Mouse (Mus musculus): ENCODE measurements around the gene Snca. TPM values are rescaled to one million over a fixed set of nuclear protein-coding genes. Genes with fewer than 3 reads are reported as not detected.
"Not testable (repeated sequence)": the region's sequence is repeated elsewhere in the genome, so short reads cannot be mapped to it uniquely, and the experiment has no call there.

The Snca gene
- polyA plus RNA-seq, 1 experiment from 2014 or later: 143 TPM

DNA sequence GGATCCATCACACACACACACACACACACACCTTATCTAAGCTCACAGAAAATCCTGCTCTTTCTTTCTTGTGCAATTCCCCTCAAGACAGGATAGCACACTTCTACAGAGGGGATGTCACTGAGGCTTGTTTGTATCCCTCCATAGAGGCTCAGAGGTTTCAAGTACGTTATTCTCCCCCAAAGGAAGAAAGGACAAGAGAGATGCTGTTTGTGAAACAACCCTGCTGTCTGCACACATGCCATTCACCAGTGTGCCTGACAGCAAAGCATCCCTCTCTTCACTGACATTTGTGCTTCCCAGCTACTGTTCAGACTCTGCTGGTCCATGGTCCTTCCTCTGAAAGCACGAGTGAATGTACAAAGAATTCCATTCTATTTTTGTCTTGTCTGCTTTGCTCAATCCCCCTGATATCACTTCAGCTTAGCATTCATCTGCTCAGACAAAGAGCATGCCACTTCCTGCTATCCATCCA lies 119.6 kb downstream of the Snca start:
- Histone ChIP-seq H3K9ac (no peak overlapping the region), H3K4me1 (replicated peaks) (peaks cover 5% of the 10 kb centered on the region), H3K27me3 (no peaks in the 10 kb centered on the region), H3K36me3 (no peaks in the 10 kb centered on the region), H3K4me2 (no peak overlapping the region), H3K4me3 (no peak overlapping the region), H3K27ac (no peak overlapping the region), H3K9me3 (replicated peaks) (no peaks in the 10 kb centered on the region)
- no peak for ATAC-seq (replicated peaks; ENCODE audit: insufficient number of reproducible peaks, insufficient read depth, low FRiP score, low read depth)
- WGBS: 14% methylated on average over 2 of the region's 2 CpGs

DNA sequence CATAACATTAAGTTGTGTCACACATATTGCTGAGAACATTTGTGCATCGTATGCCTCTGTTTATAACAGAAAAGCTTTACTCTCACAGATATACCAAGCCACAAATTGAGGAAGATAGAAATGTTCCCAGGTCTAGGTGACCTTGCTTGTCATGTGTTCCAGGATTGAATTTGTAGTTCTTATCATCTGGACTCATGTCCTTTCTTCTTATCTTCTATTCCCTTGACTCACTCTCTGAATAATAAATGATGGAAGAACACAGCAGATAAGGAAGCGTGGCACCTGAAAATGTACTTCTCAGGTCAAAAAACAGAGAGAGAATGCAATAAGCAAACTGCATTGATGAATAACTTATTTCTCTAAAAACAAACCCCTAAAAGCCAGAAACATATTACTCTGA lies 131.6 kb downstream of the Snca start:
- no peak for ATAC-seq (replicated peaks; ENCODE audit: insufficient number of reproducible peaks, insufficient read depth, low FRiP score, low read depth)
- no peak overlapping the region for H3K27ac ChIP-seq
- no peak overlapping the region for H3K4me2 ChIP-seq
- no peaks in the 10 kb centered on the region for H3K36me3 ChIP-seq
- H3K9me3 ChIP-seq (replicated peaks): no peaks in the 10 kb centered on the region
- 70% methylated on average over 2 of the region's 2 CpGs for WGBS
- no peak overlapping the region for H3K4me3 ChIP-seq
- H3K27me3 ChIP-seq: no peaks in the 10 kb centered on the region
- H3K9ac ChIP-seq: no peak overlapping the region
- H3K4me1 ChIP-seq (replicated peaks): no peaks in the 10 kb centered on the region

DNA sequence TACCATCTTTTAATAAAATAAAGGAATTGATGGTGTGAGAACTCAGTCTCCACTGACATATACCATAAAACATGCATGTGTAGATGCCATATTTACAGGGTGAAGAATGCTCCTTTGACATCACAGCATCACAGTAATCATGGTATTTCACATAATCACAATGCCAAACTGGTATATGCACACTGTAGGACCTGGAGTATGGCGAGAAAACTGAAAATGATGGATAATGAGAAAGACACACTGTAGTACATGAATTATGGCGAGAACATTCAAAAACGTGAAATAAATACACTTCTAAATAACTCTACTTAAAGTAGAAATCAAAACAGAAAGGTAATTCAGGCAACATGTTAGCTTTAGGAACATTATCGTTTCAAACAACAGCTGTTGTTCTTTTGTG lies 142.6 kb downstream of the Snca start:
- 75% methylated on average over 4 of the region's 4 CpGs for WGBS
- not testable (repeated sequence) for H3K9ac ChIP-seq; H3K36me3 ChIP-seq; H3K4me2 ChIP-seq; H3K4me3 ChIP-seq; H3K27me3 ChIP-seq; H3K27ac ChIP-seq; ATAC-seq (replicated peaks; ENCODE audit: insufficient number of reproducible peaks, insufficient read depth, low FRiP score, low read depth); H3K4me1 ChIP-seq (replicated peaks); H3K9me3 ChIP-seq (replicated peaks)

DNA sequence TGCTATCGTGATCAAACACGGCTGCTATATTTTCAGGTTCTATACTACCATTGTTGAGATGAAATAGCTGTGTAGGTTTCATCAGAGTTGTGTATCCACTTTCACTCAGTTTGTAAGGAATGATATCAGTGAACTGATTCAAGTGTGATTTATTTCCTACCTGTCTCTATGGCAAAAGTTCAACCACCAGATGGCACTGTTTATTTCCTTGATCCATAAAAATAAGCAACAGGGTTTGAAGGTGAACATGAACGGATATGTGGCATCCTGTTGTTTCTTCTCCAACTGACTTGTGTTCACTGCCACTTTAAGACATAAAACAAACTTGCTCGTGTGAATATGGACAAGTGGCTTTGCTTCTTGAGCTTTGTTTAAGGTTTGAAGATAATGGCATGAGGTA lies 147.4 kb downstream of the Snca start:
- no peaks in the 10 kb centered on the region for H3K9me3 ChIP-seq (replicated peaks)
- 39% methylated on average over 4 of the region's 4 CpGs for WGBS
- H3K27me3 ChIP-seq: no peaks in the 10 kb centered on the region
- no peak overlapping the region for H3K27ac ChIP-seq
- H3K4me2 ChIP-seq: no peak overlapping the region
- ATAC-seq (replicated peaks; ENCODE audit: insufficient number of reproducible peaks, insufficient read depth, low FRiP score, low read depth): no peak
- H3K4me3 ChIP-seq: no peak overlapping the region
- H3K36me3 ChIP-seq: no peaks in the 10 kb centered on the region
- no peak overlapping the region for H3K9ac ChIP-seq
- H3K4me1 ChIP-seq (replicated peaks): no peaks in the 10 kb centered on the region

Other genes starting within 250 kb of the Snca start
- gene Mmrn1, start 95.1 kb upstream of the Snca start, polyA plus RNA-seq (2015; fragmentation: Nextera tagmentation; extraction: Ambion mirVana): 4.3 and 5.0 TPM in 2 replicates